Mouse (Mus musculus) hindbrain, embryonic 14.5 days (tissue): Measurements from ENCODE around the gene Psmd9. TPM values are rescaled to one million over a fixed set of nuclear protein-coding genes. Genes with fewer than 3 reads are reported as not detected.
"Not testable (repeated sequence)": the region's sequence is repeated elsewhere in the genome, so short reads cannot be mapped to it uniquely, and the experiment has no call there.

ENCODE experiments used
- ATAC-seq: fragments of 200-750 bp; cut with Nextera tagmentation; 2 replicates; pipeline ENCODE4 v1.8.0; 2017; ENCODE audit warnings: moderate number of reproducible peaks, mild to moderate bottlenecking, moderate TSS enrichment, moderate library complexity; ENCODE audit not compliant: low FRiP score
- DNase-seq: peaks from one replicate; pipeline ENCODE4 v3.0.0-alpha.2; 2015; ENCODE audit warnings: low spot score
- H3K27ac ChIP-seq: fragments of 300-500 bp; sonication (generic); 2 replicates; pipeline ENCODE4 v1.5.1; 2014; ENCODE audit warnings: mild to moderate bottlenecking, moderate library complexity
- H3K27me3 ChIP-seq: fragments of 300-500 bp; sonication (generic); 2 replicates; pipeline ENCODE4 v1.6.1; 2014; ENCODE audit warnings: mild to moderate bottlenecking, low read length, mixed read lengths; ENCODE audit not compliant: control insufficient read depth, insufficient read depth
- H3K36me3 ChIP-seq: fragments of 300-500 bp; sonication (generic); replicated peaks from 2 replicates; pipeline ENCODE4 v1.6.1; 2014; ENCODE audit not compliant: control insufficient read depth, insufficient read depth
- H3K4me1 ChIP-seq: fragments of 300-500 bp; sonication (generic); replicated peaks from 2 replicates; pipeline ENCODE4 v1.6.1; 2014; ENCODE audit warnings: antibody characterized with exemption, low read length, mixed read lengths; ENCODE audit not compliant: control insufficient read depth, insufficient read depth
- H3K4me2 ChIP-seq: fragments of 300-500 bp; sonication (generic); replicated peaks from 2 replicates; pipeline ENCODE4 v1.6.1; 2014; ENCODE audit warnings: mild to moderate bottlenecking, moderate library complexity
- H3K4me3 ChIP-seq: fragments of 300-500 bp; sonication (generic); replicated peaks from 2 replicates; pipeline ENCODE4 v1.5.1; 2014; ENCODE audit warnings: mild to moderate bottlenecking, low read length
- H3K9ac ChIP-seq: fragments of 300-500 bp; sonication (generic); 2 replicates; pipeline ENCODE4 v1.6.1; 2014
- H3K9me3 ChIP-seq: fragments of 300-500 bp; sonication (generic); 2 replicates; pipeline ENCODE4 v1.6.1; 2016; ENCODE audit warnings: low read length; ENCODE audit not compliant: control insufficient read depth
- WGBS: fragments of 180-500 bp; shearing (Covaris S2); extraction: QIAGEN DNeasy Blood & Tissue Kit; methylation state at CpG from one replicate; pipeline ENCODE4 v1.1.7; 2014; 5-methylcytosine and 5-hydroxymethylcytosine counted together
- polyA plus RNA-seq: library from polyadenylated mRNA; unstranded; fragments of >200 nt; fragmentation: Nextera tagmentation; extraction: Ambion mirVana; gene quantifications from 2 replicates; pipeline ENCODE4 v1.2.1, GENCODE M21; 2014

Gene Psmd9
- polyA plus RNA-seq, 1 experiment from 2014 or later = 66.8 TPM

DNA sequence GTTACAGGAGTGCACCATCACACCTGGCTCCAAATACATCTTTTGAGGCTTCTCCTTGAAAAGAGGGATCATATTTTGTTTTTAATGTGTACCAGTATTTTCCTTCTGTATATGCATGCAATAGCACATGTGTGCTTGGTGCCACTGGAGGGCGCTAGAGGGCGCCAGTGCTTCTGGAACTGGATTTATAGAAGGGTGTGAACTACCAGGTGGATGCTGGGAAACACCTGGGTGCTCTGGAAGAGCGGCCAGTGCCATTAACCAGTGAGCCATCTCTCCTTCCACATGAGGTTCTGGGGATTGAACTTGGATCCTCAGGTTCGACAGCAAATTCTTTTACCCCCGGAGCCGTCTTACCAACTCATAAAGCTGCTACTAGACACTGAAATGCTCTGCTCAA lies 54.6 kb downstream of the Psmd9 start:
- not testable (repeated sequence) for ATAC-seq, H3K9me3 ChIP-seq, H3K27me3 ChIP-seq, H3K27ac ChIP-seq, DNase-seq, H3K4me1 ChIP-seq, H3K9ac ChIP-seq, H3K36me3 ChIP-seq, H3K4me3 ChIP-seq, H3K4me2 ChIP-seq
- WGBS = 58% methylated on average over 6 of the region's 6 CpGs

DNA sequence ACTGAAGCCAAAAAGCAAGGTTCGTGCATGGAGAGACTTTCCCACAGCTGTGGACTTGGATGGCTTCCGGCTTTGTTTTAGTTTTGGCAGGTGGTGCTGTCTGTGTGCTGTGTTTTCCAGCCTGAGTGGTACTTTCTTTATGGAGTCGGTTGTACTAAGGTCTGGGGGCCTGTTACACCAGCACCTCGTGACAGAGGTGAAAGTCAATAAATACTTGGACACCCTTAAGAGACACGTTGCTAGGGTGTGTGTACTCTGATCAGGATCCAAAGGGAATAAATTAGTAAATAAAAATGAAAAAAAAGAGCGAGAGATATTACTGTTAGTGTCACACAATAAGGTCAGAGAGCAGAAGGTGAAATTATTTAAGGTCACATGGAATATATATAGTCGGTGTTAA lies 57.6 kb downstream of the Psmd9 start:
- Histone ChIP-seq H3K36me3 (no peaks in the 10 kb centered on the region), H3K4me2 (no peak overlapping the region), H3K27me3 (no peaks in the 10 kb centered on the region), H3K4me1 (peaks cover 15% of the 10 kb centered on the region), H3K9me3 (no peaks in the 10 kb centered on the region), H3K9ac (no peak overlapping the region), H3K4me3 (no peak overlapping the region), H3K27ac (no peak overlapping the region)
- ATAC-seq (no peak), DNase-seq (no peak)
- WGBS = 92% methylated on average over 7 of the region's 7 CpGs

DNA sequence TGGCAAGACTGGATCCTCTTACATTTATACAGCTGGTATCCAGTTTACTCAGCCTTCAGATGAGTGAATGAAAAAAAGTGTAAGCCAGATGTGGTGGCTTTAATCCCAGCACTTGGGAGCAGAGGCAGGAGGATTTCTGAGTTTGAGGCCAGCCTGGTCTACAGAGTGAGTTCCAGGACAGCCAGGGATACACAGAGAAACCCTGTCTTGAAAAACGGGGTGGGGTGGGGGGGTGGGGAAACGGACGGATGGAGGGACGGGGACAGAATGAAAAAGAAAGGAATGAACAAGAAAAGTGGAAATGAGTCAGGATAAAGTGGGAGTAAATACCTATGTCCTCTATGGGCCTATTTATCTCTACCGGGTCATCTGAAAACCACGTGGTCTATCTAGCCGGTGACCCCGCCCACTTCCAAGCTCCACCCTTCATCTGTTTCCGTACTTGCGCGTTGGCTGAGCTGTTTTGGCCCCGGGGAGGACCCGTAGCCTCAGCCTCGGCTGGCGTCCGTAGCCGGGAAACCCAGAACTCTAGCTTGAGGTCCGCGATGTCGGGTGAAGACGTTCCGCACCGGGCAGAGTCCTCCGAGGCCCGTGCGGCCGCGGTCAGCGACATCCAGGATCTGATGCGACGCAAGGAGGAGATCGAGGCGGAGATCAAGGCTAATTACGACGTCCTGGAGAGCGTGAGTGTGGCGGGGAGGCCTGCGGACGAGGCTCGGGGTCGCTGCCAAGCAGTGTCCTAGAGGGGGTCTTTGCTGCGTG lies 58.7 kb downstream of the Psmd9 start:
- ATAC-seq = peak; percentile 83; the same call in 1 of the 2 replicates
- WGBS = 1% methylated on average over 42 of the region's 42 CpGs
- Histone ChIP-seq H3K4me2 (peak overlapping the region; percentile 84), H3K27ac (no peak overlapping the region), H3K9ac (peak overlapping the region; percentile 89), H3K36me3 (no peaks in the 10 kb centered on the region), H3K27me3 (no peaks in the 10 kb centered on the region), H3K9me3 (no peaks in the 10 kb centered on the region), H3K4me1 (peaks cover 15% of the 10 kb centered on the region), H3K4me3 (peak overlapping the region; percentile 90)
- DNase-seq = peak; percentile 95

DNA sequence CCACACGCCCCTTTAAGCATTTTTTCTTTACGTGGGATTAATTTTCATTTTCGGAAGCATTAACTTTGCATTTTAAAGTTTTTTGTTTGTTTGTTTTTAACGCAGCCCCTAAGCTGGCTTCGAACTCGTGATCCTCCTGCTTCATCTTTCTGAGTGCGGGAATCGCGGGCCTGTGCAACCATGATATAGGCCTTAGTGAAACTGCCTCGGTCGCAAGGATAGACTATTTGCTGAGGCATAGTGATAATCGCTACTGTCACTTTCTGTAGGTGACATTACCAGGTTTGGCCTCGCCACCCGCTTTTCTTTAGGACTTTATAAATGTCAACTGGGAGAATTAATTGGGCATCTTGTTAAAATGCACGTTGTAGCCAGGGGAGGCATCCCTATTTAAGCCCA lies 59.3 kb downstream of the Psmd9 start:
- no peaks in the 10 kb centered on the region for H3K36me3 ChIP-seq
- DNase-seq = no peak
- H3K4me1 ChIP-seq = peaks cover 15% of the 10 kb centered on the region
- H3K4me2 ChIP-seq = peak overlapping the region; percentile 84
- H3K27me3 ChIP-seq = no peaks in the 10 kb centered on the region
- no peak overlapping the region for H3K27ac ChIP-seq
- WGBS = 7% methylated on average over 15 of the region's 15 CpGs
- H3K4me3 ChIP-seq = peak overlapping the region; percentile 90
- peak overlapping the region; percentile 89 for H3K9ac ChIP-seq
- no peaks in the 10 kb centered on the region for H3K9me3 ChIP-seq
- no peak for ATAC-seq

DNA sequence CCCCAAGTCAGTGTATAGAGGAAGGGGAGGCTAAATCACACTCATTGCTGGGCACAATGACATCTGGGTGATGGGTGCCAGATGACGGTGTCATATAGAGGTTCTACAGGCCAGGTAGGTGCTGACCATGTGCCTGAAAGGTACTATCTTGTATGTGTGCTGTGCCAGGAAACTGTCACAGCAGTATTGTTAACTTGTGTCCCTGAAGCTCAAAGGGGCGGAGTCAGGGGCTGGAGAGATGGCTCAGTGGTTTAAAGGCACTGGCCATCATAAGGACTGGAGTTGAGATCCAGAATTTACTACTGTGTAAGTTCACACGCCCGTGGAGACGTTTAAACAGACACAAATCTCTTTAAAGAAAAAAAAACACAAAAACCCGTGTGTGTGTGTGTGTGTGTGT lies 60.1 kb downstream of the Psmd9 start:
- DNase-seq = no peak
- H3K27ac ChIP-seq = no peak overlapping the region
- H3K4me2 ChIP-seq = peak overlapping the region; percentile 84
- 95% methylated on average over 6 of the region's 6 CpGs for WGBS
- ATAC-seq = no peak
- no peaks in the 10 kb centered on the region for H3K27me3 ChIP-seq
- H3K4me3 ChIP-seq = 0 out of 2 replicates have a peak overlapping the region, but pooled peaks have one; percentile 90
- H3K9ac ChIP-seq = no peak overlapping the region
- peaks cover 15% of the 10 kb centered on the region for H3K4me1 ChIP-seq
- H3K9me3 ChIP-seq = no peaks in the 10 kb centered on the region
- H3K36me3 ChIP-seq = peaks cover 3% of the 10 kb centered on the region; the same call in 1 of the 2 replicates

DNA sequence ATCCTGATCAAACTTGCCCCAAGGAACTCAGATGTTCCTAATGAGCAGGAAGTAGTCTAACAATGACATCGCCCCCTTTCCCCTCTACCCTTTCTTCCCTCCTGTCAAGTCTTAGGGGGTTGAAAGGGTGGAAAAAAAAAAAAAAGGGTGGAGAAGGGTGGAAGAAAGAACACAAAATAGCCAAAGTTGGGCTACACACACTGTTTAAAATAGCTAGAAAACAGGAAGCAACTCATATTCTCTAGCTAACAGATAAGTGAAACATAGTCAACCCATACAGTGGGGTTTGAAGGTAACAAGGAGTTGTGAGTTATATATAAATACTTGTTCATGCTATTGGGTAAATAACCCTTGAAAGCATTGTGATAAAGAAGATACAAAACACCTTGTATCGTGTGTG lies 63.0 kb downstream of the Psmd9 start:
- peaks cover 15% of the 10 kb centered on the region for H3K4me1 ChIP-seq
- H3K9me3 ChIP-seq = no peaks in the 10 kb centered on the region
- H3K4me3 ChIP-seq = no peak overlapping the region
- H3K4me2 ChIP-seq = no peak overlapping the region
- no peaks in the 10 kb centered on the region for H3K27me3 ChIP-seq
- ATAC-seq (no peak), DNase-seq (no peak)
- peaks cover 22% of the 10 kb centered on the region; the same call in 1 of the 2 replicates for H3K36me3 ChIP-seq
- WGBS = 100% methylated on average over 2 of the region's 2 CpGs
- H3K27ac ChIP-seq = no peak overlapping the region
- H3K9ac ChIP-seq = no peak overlapping the region

DNA sequence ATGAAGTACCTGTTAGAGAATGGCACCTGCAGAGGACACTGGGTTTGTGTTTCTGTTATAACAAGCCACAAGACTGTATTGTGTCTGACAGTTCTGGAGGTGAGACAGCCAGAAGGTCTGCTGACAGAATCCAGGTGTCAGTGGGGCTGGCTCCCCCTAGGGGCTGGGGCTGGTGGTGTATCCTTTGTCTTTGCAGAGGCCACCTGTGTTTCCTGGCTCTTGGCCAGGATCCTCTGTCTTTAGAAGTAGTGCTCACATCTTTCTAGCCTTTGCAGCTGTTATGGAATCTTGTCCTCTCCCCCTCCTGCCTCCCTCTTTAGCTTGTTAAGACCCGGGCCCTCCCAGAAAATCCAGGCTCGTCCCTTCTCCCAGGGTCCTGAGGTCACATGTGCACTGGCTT lies 66.5 kb downstream of the Psmd9 start:
- no peaks in the 10 kb centered on the region for H3K4me1 ChIP-seq
- 48% methylated on average over 2 of the region's 2 CpGs for WGBS
- H3K9ac ChIP-seq = no peak overlapping the region
- H3K27me3 ChIP-seq = no peaks in the 10 kb centered on the region
- H3K36me3 ChIP-seq = peaks cover 56% of the 10 kb centered on the region
- no peak overlapping the region for H3K4me3 ChIP-seq
- H3K4me2 ChIP-seq = no peak overlapping the region
- DNase-seq (peak; percentile 42), ATAC-seq (no peak)
- H3K27ac ChIP-seq = no peak overlapping the region
- H3K9me3 ChIP-seq = no peaks in the 10 kb centered on the region

DNA sequence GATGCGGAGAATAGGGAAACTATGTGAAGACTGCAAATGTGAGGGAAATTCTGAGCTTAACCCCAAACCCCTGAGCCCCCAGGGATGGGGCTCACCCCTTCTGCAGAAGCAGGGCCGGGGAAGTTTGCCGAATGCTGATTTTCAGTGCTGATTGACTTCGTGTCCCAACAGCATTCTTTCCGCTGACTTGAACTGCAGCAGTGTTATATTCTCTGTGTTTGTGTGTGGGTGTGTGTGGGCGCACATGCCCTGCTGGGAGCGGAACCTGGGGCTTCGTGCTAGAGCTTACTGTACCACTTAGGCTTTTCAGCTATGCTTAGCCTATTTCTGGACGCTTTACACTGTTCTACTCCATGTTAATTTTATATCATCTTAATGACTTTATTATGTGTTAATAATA lies 67.2 kb downstream of the Psmd9 start:
- Histone ChIP-seq H3K4me2 (no peak overlapping the region), H3K4me3 (no peak overlapping the region), H3K27ac (no peak overlapping the region), H3K27me3 (no peaks in the 10 kb centered on the region), H3K4me1 (no peaks in the 10 kb centered on the region), H3K9me3 (no peaks in the 10 kb centered on the region), H3K9ac (no peak overlapping the region), H3K36me3 (peaks cover 63% of the 10 kb centered on the region)
- peak; percentile 5 for DNase-seq
- WGBS = 85% methylated on average over 9 of the region's 9 CpGs
- no peak for ATAC-seq

DNA sequence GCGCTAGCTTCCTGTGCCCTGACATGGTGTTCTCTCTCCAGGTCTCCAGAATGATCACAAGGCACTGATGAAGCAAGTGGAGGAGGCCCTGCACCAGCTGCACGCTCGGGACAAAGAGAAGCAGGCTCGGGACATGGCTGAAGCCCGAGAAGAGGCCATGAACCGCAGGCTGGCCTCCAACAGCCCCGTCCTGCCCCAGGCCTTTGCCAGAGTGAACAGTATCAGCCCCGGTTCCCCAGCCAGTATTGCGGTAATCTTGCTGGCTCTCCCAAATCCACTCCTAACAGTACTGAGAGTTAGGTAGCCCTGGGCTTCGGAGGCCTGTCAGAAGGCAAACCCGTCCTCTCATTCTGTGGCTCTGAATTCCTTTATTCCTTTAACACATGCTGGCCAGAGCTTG lies 70.3 kb downstream of the Psmd9 start:
- Histone ChIP-seq H3K9ac (no peak overlapping the region), H3K4me3 (no peak overlapping the region), H3K4me2 (no peak overlapping the region), H3K27me3 (no peaks in the 10 kb centered on the region), H3K27ac (no peak overlapping the region), H3K9me3 (no peaks in the 10 kb centered on the region), H3K4me1 (no peaks in the 10 kb centered on the region), H3K36me3 (peaks cover 84% of the 10 kb centered on the region)
- no peak for DNase-seq
- WGBS = 93% methylated on average over 11 of the region's 11 CpGs
- ATAC-seq = no peak
